Mouse (Mus musculus) megakaryocyte, embryonic 14.5 days (primary cell): ENCODE data around the gene Adamts14. TPM values are rescaled to one million over a fixed set of nuclear protein-coding genes. Genes with fewer than 3 reads are reported as not detected.

Source experiments
- H3K27me3 ChIP-seq: replicated peaks from 2 replicates; pipeline ENCODE3; 2012; ENCODE audit warnings: inconsistent platforms
- H3K36me3 ChIP-seq: replicated peaks from 2 replicates; pipeline ENCODE3; 2012; ENCODE audit warnings: low read length, inconsistent platforms, mixed read lengths
- H3K4me1 ChIP-seq: 2 replicates; pipeline ENCODE4 v1.6.1; 2012; ENCODE audit warnings: inconsistent platforms
- H3K4me3 ChIP-seq: replicated peaks from 2 replicates; pipeline ENCODE3; 2012; ENCODE audit warnings: moderate library complexity, mild to moderate bottlenecking, inconsistent platforms
- H3K9me3 ChIP-seq: 2 replicates; pipeline ENCODE4 v1.6.1; 2012; ENCODE audit warnings: inconsistent platforms
- FLI1 ChIP-seq: IDR thresholded peaks from 2 replicates; pipeline ENCODE4 v1.6.1; 2012; ENCODE audit warnings: low read length, inconsistent platforms, mixed read lengths
- GATA1 ChIP-seq: IDR thresholded peaks from 3 replicates; pipeline ENCODE4 v1.6.1; 2012; ENCODE audit warnings: mixed read lengths, low read length, inconsistent platforms, borderline replicate concordance
- polyA plus RNA-seq: library from polyadenylated mRNA; stranded (reverse); fragments of >175 nt; gene quantifications from 2 replicates; pipeline ENCODE4 v1.2.3, GENCODE M21; 2012; ENCODE audit warnings: low replicate concordance; ENCODE audit not compliant: insufficient read depth

Gene Adamts14
- polyA plus RNA-seq, 1 experiment = 0.12 TPM

DNA sequence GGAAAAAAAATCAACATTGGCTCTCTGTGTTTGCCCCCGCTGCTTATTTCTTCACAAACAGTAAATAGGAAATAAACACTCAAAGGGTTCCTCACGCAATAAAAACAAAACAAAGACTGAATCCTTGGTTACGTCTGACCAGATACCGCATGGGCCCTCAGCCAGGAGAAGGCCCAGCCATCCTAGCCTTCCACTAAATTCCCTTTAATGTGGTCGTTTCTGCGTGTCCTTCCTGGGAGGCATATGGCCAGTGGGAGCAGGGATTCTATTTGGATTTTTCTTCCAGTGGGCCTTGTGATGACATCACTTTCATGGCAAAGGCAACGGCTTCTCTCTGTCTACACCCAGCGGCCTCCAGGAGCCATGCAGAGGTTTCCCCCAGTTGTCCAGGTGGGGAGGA, 18.0 kb downstream of the Adamts14 start:
- Histone ChIP-seq H3K27me3 (peaks cover 35% of the 10 kb centered on the region), H3K36me3 (no peaks in the 10 kb centered on the region), H3K4me1 (peaks cover 6% of the 10 kb centered on the region), H3K4me3 (no peak overlapping the region), H3K9me3 (peaks cover 21% of the 10 kb centered on the region)
- TF ChIP-seq GATA1 = no peak
- TF ChIP-seq FLI1 = no peak

DNA sequence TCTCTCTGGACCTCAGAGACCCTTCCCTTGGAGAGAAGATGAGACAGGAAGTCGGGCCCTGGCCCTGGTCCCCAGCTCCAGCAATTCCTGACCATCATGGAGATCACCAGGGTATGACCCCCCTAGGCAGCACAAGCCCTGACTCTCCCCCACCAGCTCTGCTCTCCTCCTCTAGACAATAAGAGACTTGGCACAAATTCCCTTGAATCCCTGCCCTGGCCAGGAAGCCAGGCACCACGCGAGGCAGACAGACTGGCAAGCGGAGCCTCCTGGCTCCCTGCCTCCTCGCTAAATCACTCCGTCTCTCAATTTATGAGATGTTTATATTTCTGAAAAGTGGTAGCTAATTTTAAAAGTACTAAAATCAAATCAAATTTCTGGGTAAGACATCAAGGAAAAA, 18.5 kb downstream of the Adamts14 start:
- Histone ChIP-seq H3K4me3 (no peak overlapping the region), H3K9me3 (peaks cover 21% of the 10 kb centered on the region), H3K36me3 (no peaks in the 10 kb centered on the region), H3K27me3 (peaks cover 38% of the 10 kb centered on the region), H3K4me1 (peaks cover 6% of the 10 kb centered on the region; the same call in 1 of the 2 replicates)
- no peak for TF ChIP-seq GATA1
- TF ChIP-seq FLI1 = no peak

DNA sequence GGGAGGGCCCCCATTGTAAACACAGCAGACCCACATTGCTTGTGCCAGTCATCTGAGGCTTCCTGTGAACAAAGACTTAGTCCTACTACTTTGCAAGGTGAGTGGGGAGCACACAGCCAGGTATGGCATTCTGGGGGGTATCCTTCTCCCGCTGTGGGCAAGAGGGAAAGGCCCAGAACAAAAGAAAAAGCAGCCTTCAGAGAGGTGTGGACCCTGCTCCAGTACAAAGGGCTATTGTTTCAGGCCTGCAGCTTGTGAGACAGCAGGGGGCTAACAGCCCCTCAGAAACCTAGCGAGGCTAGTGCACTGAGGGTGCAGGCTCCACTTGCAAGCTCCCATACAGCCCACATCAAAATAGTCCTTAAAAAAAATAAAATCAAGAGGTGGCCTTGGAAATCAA, 23.3 kb downstream of the Adamts14 start:
- H3K36me3 ChIP-seq = no peaks in the 10 kb centered on the region
- no peak overlapping the region for H3K4me3 ChIP-seq
- TF ChIP-seq GATA1 (no peak), FLI1 (no peak)
- peaks cover 48% of the 10 kb centered on the region for H3K27me3 ChIP-seq
- peaks cover 7% of the 10 kb centered on the region for H3K4me1 ChIP-seq
- H3K9me3 ChIP-seq = peaks cover 16% of the 10 kb centered on the region

DNA sequence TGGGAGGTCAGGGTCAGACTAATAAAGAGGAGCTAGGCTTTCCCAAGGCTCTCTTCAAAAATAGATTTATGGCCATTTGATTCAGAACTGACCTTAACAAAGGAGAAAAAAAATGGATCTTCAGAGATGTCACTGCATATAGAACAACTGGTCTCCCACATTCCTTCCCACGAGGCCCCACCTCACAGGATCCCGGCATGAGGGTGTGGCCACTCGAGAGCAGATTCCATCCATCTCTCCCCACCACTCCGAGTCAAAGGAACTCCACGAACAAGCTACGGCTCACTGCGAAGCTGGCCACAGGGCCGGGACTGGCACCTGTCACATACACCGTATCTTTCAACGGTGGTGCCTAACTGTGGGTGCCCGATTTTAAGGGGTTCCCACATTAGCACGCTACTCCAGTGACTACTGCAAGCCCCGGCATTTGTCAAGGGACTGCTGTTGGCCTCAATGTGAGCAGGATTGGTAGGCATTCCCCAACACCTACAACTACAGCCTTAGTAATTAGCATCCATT, 24.6 kb downstream of the Adamts14 start:
- no peak overlapping the region for H3K4me3 ChIP-seq
- H3K4me1 ChIP-seq = peaks cover 7% of the 10 kb centered on the region
- no peaks in the 10 kb centered on the region for H3K36me3 ChIP-seq
- peaks cover 10% of the 10 kb centered on the region for H3K9me3 ChIP-seq
- TF ChIP-seq FLI1 (no peak), GATA1 (no peak)
- H3K27me3 ChIP-seq = peaks cover 46% of the 10 kb centered on the region

DNA sequence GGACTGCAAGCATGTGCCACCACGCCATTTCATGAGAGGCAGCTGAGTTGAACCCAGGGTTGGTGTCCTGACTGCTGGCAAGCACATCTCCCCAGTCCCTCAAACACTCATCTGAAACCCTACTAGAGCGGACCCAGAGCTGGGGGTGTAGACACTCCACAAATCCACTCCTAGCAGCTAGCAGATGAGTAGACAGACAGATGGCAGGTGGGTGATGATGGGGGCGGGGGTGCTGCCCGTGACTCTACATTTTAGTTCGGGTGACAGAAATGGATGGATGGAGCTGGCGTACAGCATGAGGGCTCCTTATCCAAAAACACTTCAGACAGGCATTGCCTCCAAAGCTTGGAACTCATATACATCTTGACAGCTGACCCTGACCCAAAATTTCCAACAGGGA, 26.9 kb downstream of the Adamts14 start:
- Histone ChIP-seq H3K9me3 (no peaks in the 10 kb centered on the region), H3K36me3 (no peaks in the 10 kb centered on the region), H3K4me1 (peaks cover 7% of the 10 kb centered on the region), H3K4me3 (no peak overlapping the region), H3K27me3 (peaks cover 44% of the 10 kb centered on the region)
- TF ChIP-seq GATA1 (no peak), FLI1 (no peak)

DNA sequence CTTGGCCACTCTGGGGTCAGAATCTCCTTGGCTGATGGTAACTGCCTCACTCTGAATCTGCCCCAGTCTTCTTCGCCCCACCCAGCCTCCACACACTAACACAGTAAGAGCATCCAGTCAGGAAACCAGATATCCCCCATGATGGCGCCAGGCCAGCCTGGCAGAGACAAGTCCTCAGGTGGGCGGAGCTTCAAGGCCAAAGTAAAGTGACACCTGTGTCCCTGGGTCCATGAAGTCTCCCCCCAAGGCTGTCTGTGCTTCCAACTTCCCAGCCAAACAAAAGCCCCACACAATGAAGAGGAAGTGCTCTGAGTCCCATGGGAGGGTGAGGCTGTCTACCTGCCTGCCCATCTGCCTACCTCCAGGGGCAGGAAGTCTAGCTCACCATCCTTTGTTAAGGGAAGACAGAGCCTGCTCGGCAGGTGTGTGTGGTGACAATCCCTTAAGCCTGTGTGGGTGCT, 31.2 kb downstream of the Adamts14 start:
- peaks cover 10% of the 10 kb centered on the region for H3K9me3 ChIP-seq
- peaks cover 54% of the 10 kb centered on the region for H3K27me3 ChIP-seq
- H3K36me3 ChIP-seq = no peaks in the 10 kb centered on the region
- no peaks in the 10 kb centered on the region for H3K4me1 ChIP-seq
- no peak for TF ChIP-seq GATA1
- no peak for TF ChIP-seq FLI1
- H3K4me3 ChIP-seq = no peak overlapping the region

DNA sequence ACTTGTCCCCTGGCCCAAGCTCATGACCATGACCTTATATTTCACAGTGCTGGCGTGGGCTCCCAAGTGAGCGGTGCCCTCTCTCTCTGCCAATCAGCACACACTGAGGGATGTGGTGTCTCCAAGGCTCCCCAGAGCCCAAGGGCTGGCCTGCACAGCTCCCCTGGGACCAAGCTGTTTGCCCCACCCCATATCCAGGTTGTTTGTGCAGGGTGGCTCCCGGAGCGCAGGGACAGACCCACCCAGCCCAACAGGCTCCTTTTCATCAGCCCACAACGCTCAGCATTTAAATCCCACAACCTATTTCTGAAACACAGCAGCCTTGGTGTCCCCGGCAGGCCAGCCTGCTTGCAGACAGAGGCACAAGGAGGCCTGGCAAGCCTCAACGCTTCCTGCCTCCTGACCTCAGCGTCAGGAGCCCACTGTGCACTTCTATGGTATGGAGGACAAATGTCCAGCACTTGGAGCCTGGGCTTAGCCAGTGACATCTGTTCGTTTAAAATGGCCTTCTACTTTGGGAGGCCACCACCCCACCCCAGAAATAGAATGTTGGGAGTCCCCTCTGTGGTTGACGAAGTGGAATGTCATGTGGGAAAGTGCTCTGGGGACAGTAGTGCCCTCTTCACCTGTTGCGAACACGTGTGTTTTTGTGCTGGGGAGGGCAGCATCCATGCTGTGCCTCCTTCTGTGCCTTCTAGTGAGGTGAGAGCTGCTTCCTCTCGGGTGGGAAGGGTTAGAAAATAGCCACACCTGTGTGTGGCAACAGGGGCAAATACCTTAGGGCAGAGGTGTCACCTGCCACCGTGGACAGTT, 32.9 kb downstream of the Adamts14 start:
- TF ChIP-seq FLI1 = no peak
- TF ChIP-seq GATA1 = no peak
- H3K27me3 ChIP-seq = peaks cover 55% of the 10 kb centered on the region
- H3K36me3 ChIP-seq = no peaks in the 10 kb centered on the region
- H3K4me1 ChIP-seq = no peaks in the 10 kb centered on the region
- peak overlapping the region; percentile 28 for H3K4me3 ChIP-seq
- H3K9me3 ChIP-seq = peaks cover 10% of the 10 kb centered on the region

DNA sequence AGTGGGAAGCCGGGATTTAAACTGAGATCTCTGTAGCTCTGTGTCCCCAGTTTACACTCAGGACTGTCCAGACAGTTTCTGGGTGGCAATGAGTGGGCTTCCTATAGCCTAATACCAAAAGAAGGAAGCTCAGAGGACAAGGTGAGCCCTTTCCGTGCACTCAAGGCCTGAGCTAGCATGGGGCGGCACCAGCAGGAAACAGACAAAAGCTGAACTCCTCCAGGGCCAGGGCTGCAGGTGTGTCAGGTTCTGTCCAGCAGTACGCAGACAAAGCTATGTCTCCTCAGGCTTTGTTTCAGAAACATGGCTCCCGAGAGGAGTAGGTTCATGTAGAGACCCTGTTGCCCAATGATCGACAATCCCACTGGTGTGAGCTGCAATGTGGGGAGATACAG, 35.9 kb downstream of the Adamts14 start:
- no peaks in the 10 kb centered on the region for H3K4me1 ChIP-seq

DNA sequence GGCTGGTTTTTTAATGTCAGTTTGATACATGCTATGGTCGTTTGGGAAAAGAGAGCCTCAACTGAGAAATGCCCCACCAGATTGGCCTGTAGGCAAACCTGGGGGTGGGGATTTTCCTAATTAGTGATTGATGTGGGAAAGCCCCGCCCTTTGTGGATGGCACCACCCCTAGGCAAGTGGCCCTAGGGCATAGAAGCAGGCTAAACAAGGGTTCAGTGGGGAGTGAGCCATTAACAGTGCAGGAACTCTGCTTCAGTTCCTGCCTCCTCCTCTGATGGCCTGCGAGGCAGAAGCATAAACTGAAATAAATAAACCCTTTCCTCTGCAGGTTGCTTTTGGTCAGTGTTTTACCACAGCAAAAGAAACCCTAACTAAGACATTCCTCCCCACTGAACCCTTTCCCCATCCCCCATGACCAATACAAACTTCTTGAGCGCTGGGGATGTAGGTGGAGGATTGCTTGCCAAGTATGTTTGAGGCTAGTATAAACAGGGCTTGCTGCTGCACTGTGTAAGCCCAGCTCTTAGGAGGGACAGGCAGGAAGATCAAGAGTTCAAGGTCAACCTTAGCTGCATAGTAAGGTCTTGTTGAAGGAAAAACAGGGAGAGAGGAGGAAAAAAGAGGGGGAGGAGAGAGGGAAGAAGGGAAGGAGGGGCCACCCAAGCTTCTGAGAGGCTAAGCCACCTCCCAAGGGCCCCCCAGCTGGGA, 36.4 kb downstream of the Adamts14 start:
- H3K4me1 ChIP-seq = no peaks in the 10 kb centered on the region
- peaks cover 13% of the 10 kb centered on the region for H3K9me3 ChIP-seq
- H3K4me3 ChIP-seq = no peak overlapping the region
- H3K27me3 ChIP-seq = peaks cover 56% of the 10 kb centered on the region
- TF ChIP-seq GATA1 (no peak), FLI1 (no peak)
- no peaks in the 10 kb centered on the region for H3K36me3 ChIP-seq

More for the DNA sequence above, 35.9 kb downstream of the Adamts14 start:
- Histone ChIP-seq H3K4me3 (no peak overlapping the region), H3K36me3 (no peaks in the 10 kb centered on the region), H3K9me3 (peaks cover 13% of the 10 kb centered on the region), H3K27me3 (peaks cover 60% of the 10 kb centered on the region)
- TF ChIP-seq FLI1 = no peak
- no peak for TF ChIP-seq GATA1

DNA sequence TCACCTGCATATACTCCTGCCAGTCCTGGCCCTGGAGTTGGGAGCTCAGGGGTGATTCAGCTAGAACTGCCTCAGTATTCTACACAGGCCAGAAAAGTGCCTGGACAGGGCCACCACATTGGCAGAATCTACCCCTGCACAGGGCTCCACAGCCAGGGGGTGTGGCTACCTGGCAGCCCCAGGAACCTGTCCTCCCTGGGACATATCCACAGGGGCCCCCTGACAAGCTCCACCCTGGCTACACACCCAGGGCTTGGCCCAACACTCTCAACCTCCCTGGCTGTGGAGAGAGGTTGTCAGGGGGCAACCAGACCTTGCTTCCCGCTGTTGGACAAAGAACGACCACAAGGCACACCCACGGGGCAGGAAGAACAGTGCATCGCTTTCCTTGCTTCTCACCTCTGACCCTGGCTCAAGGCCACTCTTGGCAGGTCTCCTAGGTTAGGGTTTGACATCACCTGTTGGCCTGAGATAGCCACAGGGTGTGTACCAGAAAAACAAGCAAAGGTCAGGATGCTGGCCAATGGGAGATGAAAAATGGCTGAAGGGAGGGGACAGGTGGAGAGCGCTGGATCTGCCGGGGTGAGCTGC, 37.5 kb downstream of the Adamts14 start:
- H3K27me3 ChIP-seq = peaks cover 51% of the 10 kb centered on the region
- H3K4me1 ChIP-seq = no peaks in the 10 kb centered on the region
- TF ChIP-seq GATA1 (no peak), FLI1 (no peak)

More for the DNA sequence above, 37.5 kb downstream of the Adamts14 start:
- Histone ChIP-seq H3K4me3 (no peak overlapping the region), H3K9me3 (peaks cover 13% of the 10 kb centered on the region), H3K36me3 (no peaks in the 10 kb centered on the region)
